Mouse (Mus musculus): Measurements from ENCODE around the gene Ccin. TPM values are rescaled to one million over a fixed set of nuclear protein-coding genes. Genes with fewer than 3 reads are reported as not detected.

The Ccin gene
- polyA plus RNA-seq, 1 experiment from 2014 or later = not detected

- Histone ChIP-seq H3K9me3 (replicated peaks) (no peaks in the 10 kb centered on the region), H3K27me3 (no peaks in the 10 kb centered on the region), H3K4me1 (replicated peaks) (peaks cover 97% of the 10 kb centered on the region), H3K4me3 (replicated peaks) (peak overlapping the region; percentile 37), H3K4me2 (peak overlapping the region; percentile 81), H3K9ac (peak overlapping the region; percentile 54), H3K36me3 (replicated peaks) (no peaks in the 10 kb centered on the region; the same call in 1 of the 2 replicates), H3K27ac (replicated peaks) (peak overlapping the region; percentile 87)
- ATAC-seq (ENCODE audit: insufficient read depth) = peak; percentile 81
- 7% methylated on average over 2 of the region's 2 CpGs for WGBS (ENCODE audit: insufficient replicate concordance)
Observed at GRCm38 (mm10) chr4:43964326-43964833, 18.9 kb upstream of the Ccin start.

- peaks cover 96% of the 10 kb centered on the region for H3K4me1 ChIP-seq (replicated peaks)
- peak overlapping the region; percentile 87 for H3K27ac ChIP-seq (replicated peaks)
- H3K36me3 ChIP-seq (replicated peaks) = peaks cover 4% of the 10 kb centered on the region
- WGBS (ENCODE audit: insufficient replicate concordance) = 34% methylated on average over 4 of the region's 4 CpGs
- H3K9ac ChIP-seq = peak overlapping the region; percentile 54; the same call in 1 of the 2 replicates
- no peaks in the 10 kb centered on the region for H3K27me3 ChIP-seq
- H3K4me3 ChIP-seq (replicated peaks) = no peak overlapping the region
- 0 out of 2 replicates have a peak, but pooled peaks have one; percentile 13 for ATAC-seq (ENCODE audit: insufficient read depth)
- H3K4me2 ChIP-seq = peak overlapping the region; percentile 81
- H3K9me3 ChIP-seq (replicated peaks) = no peaks in the 10 kb centered on the region
Observed at GRCm38 (mm10) chr4:43964951-43965684, 18.2 kb upstream of the Ccin start.

GRCm38 (mm10) chr4:43965856-43966535, 17.3 kb upstream of the Ccin start:
- H3K9me3 ChIP-seq (replicated peaks) = no peaks in the 10 kb centered on the region
- H3K4me1 ChIP-seq (replicated peaks) = peaks cover 96% of the 10 kb centered on the region
- no peak for ATAC-seq (ENCODE audit: insufficient read depth)
- no peak overlapping the region for H3K4me3 ChIP-seq (replicated peaks)
- 52% methylated on average over 7 of the region's 7 CpGs for WGBS (ENCODE audit: insufficient replicate concordance)
- peak overlapping the region; percentile 81 for H3K4me2 ChIP-seq
- peak overlapping the region; percentile 87 for H3K27ac ChIP-seq (replicated peaks)
- H3K9ac ChIP-seq = 0 out of 2 replicates have a peak overlapping the region, but pooled peaks have one; percentile 1
- no peaks in the 10 kb centered on the region for H3K27me3 ChIP-seq
- peaks cover 12% of the 10 kb centered on the region for H3K36me3 ChIP-seq (replicated peaks)

GRCm38 (mm10) chr4:43968650-43969049, 14.6 kb upstream of the Ccin start:
- Histone ChIP-seq H3K9ac (no peak overlapping the region), H3K4me2 (no peak overlapping the region)
- WGBS (ENCODE audit: insufficient replicate concordance) = 80% methylated on average over 13 of the region's 13 CpGs

GRCm38 (mm10) chr4:43969373-43969772, 13.9 kb upstream of the Ccin start:
- Histone ChIP-seq H3K27me3 (no peaks in the 10 kb centered on the region), H3K4me3 (replicated peaks) (no peak overlapping the region), H3K9ac (no peak overlapping the region), H3K9me3 (replicated peaks) (no peaks in the 10 kb centered on the region), H3K36me3 (replicated peaks) (peaks cover 21% of the 10 kb centered on the region), H3K4me1 (replicated peaks) (peaks cover 93% of the 10 kb centered on the region), H3K4me2 (no peak overlapping the region), H3K27ac (replicated peaks) (no peak overlapping the region)
- ATAC-seq (ENCODE audit: insufficient read depth) = no peak
- 43% methylated on average over 4 of the region's 4 CpGs for WGBS (ENCODE audit: insufficient replicate concordance)

More at GRCm38 (mm10) chr4:43968650-43969049, 14.6 kb upstream of the Ccin start:
- H3K27me3 ChIP-seq = no peaks in the 10 kb centered on the region
- no peaks in the 10 kb centered on the region for H3K9me3 ChIP-seq (replicated peaks)
- peaks cover 93% of the 10 kb centered on the region for H3K4me1 ChIP-seq (replicated peaks)
- peaks cover 18% of the 10 kb centered on the region for H3K36me3 ChIP-seq (replicated peaks)
- ATAC-seq (ENCODE audit: insufficient read depth) = no peak
- H3K27ac ChIP-seq (replicated peaks) = no peak overlapping the region
- H3K4me3 ChIP-seq (replicated peaks) = no peak overlapping the region

DNA sequence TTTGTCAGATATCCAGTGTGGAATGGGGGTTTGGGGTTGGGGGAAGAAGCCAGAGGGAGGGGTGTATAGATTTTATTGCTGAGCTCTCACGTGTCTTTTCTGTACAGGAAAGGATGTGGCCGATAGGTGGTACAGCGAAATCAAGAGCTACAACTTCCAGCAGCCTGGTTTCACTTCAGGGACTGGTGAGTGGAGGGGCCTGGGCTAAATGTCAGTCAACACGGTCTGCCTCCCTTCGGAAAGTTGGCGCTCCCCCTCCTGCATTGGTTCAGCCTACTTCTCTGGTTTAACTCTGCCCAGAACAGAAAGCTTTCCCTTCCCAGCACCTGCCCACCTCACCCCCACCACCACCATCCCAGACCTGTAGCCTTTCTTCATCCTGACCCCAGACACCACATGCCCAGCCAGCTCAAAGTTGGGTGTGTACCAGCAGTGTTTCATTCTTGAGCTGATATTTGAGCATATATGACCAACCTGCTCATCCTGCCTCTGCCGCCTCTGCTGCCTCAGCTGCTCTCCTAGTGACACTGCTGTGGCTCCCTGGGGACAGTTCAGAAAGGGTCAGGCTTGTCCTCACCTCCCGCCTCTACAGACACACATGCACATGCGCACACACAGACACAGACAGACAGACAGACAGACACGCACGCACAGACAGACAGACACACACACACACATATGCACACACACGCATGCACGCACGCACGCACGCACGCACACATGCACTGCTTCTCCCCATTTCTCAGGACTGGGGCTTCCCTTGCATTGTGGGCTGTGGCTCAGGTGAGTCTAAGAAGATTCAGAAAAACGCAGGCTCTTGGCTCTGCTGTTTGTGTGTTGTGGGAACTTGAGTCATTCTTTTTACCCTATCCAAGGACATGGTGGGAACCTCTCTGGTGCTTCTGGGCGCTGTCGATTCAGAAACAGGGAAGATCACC, 12.6 kb upstream of the Ccin start:
- no peak for ATAC-seq (ENCODE audit: insufficient read depth)
- Histone ChIP-seq H3K4me1 (replicated peaks) (peaks cover 87% of the 10 kb centered on the region), H3K4me2 (no peak overlapping the region), H3K27me3 (no peaks in the 10 kb centered on the region), H3K9me3 (replicated peaks) (no peaks in the 10 kb centered on the region), H3K9ac (no peak overlapping the region), H3K27ac (replicated peaks) (no peak overlapping the region), H3K4me3 (replicated peaks) (no peak overlapping the region), H3K36me3 (replicated peaks) (peaks cover 24% of the 10 kb centered on the region)
- WGBS (ENCODE audit: insufficient replicate concordance) = 83% methylated on average over 20 of the region's 20 CpGs

- Histone ChIP-seq H3K4me1 (replicated peaks) (peaks cover 77% of the 10 kb centered on the region), H3K36me3 (replicated peaks) (peaks cover 24% of the 10 kb centered on the region), H3K27ac (replicated peaks) (peak overlapping the region; percentile 80), H3K9me3 (replicated peaks) (no peaks in the 10 kb centered on the region), H3K4me3 (replicated peaks) (no peak overlapping the region), H3K27me3 (no peaks in the 10 kb centered on the region), H3K4me2 (peak overlapping the region; percentile 36), H3K9ac (no peak overlapping the region)
- 0 out of 2 replicates have a peak, but pooled peaks have one; percentile 5 for ATAC-seq (ENCODE audit: insufficient read depth)
- 45% methylated on average over 9 of the region's 9 CpGs for WGBS (ENCODE audit: insufficient replicate concordance)
Observed at GRCm38 (mm10) chr4:43971541-43972136, 11.6 kb upstream of the Ccin start.

DNA sequence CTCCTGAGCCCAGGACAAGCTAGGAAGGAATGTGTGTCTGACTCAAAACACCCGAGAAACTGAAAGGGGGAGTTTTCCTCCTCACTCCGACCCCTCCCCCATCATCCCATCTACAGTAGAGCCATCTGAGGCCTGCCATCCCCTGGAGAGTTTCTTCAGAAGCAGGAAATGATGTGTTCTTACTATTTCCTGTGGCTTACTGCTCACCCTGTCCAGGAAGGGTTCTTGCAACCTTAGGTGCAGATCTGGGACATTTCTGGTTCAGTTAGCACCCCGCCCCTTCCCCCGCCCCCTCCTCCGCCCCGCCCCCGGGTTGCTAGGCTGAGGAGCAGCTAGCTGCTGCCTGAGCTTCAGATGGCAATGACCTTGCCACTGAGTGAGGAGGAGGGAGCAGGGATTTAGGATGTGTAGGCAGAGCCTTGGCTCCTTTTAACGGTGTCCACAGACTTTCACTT, 11.1 kb upstream of the Ccin start:
- Histone ChIP-seq H3K9me3 (replicated peaks) (no peaks in the 10 kb centered on the region), H3K4me2 (peak overlapping the region; percentile 36), H3K4me3 (replicated peaks) (no peak overlapping the region), H3K27me3 (no peaks in the 10 kb centered on the region), H3K4me1 (replicated peaks) (peaks cover 72% of the 10 kb centered on the region), H3K9ac (no peak overlapping the region), H3K36me3 (replicated peaks) (peaks cover 28% of the 10 kb centered on the region), H3K27ac (replicated peaks) (peak overlapping the region; percentile 80)
- peak; percentile 63 for ATAC-seq (ENCODE audit: insufficient read depth)
- WGBS (ENCODE audit: insufficient replicate concordance) = 1% methylated on average over 8 of the region's 8 CpGs

GRCm38 (mm10) chr4:43973526-43973981, 9.7 kb upstream of the Ccin start:
- peaks cover 61% of the 10 kb centered on the region for H3K4me1 ChIP-seq (replicated peaks)
- no peaks in the 10 kb centered on the region for H3K27me3 ChIP-seq
- peak overlapping the region; percentile 24; the same call in 1 of the 2 replicates for H3K27ac ChIP-seq (replicated peaks)
- no peak overlapping the region for H3K9ac ChIP-seq
- no peaks in the 10 kb centered on the region for H3K9me3 ChIP-seq (replicated peaks)
- peaks cover 33% of the 10 kb centered on the region for H3K36me3 ChIP-seq (replicated peaks)
- no peak overlapping the region for H3K4me2 ChIP-seq
- no peak overlapping the region for H3K4me3 ChIP-seq (replicated peaks)
- no peak for ATAC-seq (ENCODE audit: insufficient read depth)
- 29% methylated on average over 4 of the region's 4 CpGs for WGBS (ENCODE audit: insufficient replicate concordance)

Data from liver, embryonic 15.5 days (tissue).